Mouse (Mus musculus): ENCODE data around the gene Fsd1.

DNA sequence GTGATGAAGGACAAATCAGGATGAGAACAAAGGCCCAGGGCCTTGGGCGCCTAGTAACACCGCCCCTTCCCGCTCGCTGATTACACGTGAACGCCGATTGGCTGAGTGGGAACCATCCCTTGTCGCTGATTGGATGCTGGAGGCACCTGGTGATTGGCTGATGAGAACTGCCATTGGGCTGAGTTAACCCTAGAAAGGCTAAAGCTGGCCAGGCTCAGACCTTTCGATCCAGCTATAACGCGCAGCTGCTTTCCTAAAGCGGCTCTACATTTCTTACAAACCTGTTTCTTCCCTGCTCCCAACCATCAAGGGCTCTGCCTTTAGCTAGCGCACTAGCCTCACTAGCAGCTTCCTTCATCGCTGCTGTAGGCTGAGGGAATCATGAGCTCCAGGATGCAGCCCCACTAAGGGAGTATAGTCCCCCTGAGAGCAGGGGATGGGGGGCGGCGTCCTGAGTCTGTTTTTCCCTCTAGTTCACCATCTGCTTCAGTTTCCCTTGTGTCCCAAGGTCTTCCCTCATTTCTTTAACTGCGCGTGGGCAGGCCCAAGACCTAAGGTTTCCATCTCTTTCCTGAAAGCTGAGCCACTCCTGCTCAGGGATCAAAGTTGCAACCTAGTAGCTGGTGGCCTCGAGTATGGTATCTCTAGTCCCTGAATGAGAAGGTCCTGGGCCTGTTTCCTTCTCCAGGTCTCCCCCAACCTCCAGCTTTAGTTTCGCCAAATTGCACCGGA, 22.2 kb downstream of the Fsd1 start:
- TF ChIP-seq CTCF (IDR thresholded peaks at IDR 0.05; ENCODE audit: insufficient read depth, low read length) (no peak), POLR2A (IDR thresholded peaks at IDR 0.05; ENCODE audit: borderline replicate concordance, extremely low read depth, low read depth, low read length) (peak; percentile 41; the same call in 1 of the 2 replicates)
